Mouse (Mus musculus) layer of hippocampus, adult 9-10 months (tissue): ENCODE results near the gene Ppp1ca.

ENCODE experiments used
- DNase-seq: peaks from one replicate; pipeline ENCODE4 v3.0.0; 2022; ENCODE audit warnings: low spot score

The Ppp1ca gene

DNA sequence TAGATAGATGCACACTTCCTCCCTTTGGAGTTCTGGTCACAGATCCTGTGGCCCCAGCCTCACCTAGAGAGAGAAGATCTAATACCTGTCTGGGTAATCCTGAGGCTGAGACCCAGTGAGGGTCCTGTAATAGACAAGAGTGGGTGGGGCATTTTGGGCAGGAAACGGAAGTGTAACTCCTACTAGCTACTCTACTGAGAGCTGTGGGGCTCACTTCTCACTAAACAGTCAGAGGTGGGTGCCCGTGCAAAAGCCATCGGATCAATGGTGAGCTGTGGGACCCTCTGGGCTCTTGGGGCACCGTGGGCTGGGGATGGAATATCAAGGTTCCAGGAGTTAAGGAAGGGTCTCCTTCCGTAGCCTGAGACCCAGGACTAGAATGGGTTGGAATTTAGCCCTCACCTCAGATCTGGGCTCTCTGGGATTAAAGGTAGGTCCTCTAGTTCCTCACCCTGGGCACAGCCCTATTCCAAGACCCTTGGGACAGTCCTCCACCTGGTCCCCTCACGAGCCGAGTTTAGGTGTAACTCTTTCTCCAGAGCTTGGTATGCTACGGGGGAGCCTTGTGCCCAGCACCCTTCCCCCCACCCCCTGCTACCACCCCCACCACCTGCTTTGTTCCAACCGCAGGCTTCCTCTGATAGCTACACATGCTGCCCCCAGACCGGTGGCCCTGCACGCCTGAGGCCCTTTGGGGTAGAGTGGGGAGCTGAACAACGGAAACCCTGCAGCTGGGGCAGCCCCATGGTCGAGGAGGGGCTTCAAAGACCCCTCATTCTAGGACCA, 37.2 kb upstream of the Ppp1ca start:
- no peak for DNase-seq

DNA sequence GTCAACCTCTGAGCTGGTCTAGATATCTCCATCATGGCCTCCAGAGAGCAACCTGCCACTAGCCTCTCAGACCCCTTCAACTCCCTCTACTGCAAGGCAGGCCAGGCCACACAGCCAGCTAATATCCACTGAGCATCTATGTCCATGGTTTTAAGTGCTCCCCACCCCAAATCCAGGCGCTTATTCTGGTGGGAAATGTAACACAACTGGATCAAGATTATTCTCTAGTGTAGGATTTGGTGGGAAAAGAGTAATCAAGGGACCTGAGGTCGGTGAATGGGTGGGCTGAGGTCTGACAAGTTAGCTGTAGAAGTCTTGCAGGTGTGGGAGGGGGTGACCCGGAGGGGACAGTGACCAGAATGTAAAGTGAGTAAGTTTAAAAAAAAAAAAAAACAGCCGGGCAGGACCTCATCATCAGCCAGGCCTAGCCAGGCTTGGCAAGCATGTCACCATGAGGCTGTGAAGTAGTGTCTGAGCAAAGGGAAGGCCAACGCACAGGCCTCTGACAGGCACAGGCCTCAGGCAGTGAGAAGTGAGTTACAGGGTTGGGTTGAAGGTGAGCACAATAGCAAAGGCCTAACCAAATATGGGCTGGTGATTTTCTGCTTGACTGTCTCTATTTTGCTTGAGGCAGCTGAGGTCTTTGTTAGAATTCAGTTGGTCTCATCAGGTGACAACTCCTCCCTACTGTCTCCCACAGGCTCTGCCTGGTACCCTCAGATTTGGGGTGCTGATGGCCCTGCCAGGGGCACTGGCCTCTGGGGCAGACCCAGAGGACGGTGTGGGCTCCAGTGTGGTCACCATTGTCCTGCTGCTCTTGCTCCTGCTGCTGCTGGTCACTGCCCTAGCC, 36.4 kb upstream of the Ppp1ca start:
- DNase-seq, result no peak

DNA sequence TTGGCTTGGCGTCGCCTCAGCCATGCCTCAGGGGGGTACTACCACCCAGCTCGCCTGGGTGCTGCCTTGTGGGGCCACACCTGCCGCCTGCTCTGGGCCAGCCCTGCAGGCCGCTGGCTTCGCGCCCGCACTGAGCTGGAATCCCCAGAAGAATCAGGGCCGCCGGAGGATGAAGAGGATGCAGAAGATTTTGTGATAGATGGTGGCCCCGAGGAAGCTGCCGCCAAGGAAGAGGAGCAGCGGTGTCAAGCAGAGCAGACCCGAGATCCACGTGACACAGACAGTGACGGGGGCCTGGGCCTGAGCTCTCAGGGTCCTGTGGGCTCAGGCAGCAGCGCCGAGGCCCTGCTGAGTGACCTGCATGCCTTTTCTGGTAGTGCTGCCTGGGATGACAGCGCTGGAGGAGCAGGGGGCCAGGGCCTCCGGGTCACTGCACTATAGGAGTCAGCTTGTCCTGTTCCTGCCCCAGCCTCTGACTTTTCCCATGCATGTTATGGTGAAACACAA, 35.7 kb upstream of the Ppp1ca start:
- DNase-seq, result no peak

DNA sequence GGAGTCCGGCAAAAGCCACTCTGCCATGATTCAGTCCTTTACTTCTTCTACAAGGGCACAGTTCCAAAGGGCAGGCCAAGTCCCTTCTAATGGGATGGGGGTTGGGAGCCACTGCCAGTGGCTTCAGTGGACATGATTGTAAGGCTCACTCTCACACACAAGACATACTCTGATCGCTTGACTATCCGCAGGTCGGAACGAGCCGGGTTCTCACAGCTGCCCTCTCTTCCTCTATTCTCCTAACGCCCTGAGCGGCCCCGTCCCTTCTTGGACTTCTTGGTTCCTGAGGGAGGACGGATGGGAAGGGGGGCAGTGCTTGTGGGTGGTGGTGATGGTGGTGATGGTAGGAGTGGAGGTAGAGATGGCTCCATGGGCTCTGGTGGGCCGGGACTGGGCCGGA, 35.1 kb upstream of the Ppp1ca start:
- DNase-seq, result no peak

DNA sequence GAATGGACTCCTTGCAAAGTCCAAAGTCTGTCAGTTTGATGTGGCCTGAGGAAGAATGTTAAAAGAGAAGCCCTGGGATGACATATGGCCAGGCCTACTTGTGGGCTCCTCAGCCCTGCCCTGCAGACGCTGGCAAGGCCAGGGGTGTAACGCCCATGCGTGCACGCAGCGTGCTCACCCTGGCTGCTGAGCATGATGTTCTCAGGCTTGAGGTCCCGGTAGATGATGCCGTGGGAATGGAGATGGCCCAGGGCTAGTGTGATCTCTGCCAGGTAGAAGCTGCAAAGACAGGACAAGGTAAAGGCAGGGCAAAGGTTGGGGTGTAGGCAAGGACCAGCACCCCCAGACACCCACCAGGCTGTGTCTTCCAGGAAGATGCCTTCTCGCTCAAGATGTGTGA, 32.8 kb upstream of the Ppp1ca start:
- no peak for DNase-seq

DNA sequence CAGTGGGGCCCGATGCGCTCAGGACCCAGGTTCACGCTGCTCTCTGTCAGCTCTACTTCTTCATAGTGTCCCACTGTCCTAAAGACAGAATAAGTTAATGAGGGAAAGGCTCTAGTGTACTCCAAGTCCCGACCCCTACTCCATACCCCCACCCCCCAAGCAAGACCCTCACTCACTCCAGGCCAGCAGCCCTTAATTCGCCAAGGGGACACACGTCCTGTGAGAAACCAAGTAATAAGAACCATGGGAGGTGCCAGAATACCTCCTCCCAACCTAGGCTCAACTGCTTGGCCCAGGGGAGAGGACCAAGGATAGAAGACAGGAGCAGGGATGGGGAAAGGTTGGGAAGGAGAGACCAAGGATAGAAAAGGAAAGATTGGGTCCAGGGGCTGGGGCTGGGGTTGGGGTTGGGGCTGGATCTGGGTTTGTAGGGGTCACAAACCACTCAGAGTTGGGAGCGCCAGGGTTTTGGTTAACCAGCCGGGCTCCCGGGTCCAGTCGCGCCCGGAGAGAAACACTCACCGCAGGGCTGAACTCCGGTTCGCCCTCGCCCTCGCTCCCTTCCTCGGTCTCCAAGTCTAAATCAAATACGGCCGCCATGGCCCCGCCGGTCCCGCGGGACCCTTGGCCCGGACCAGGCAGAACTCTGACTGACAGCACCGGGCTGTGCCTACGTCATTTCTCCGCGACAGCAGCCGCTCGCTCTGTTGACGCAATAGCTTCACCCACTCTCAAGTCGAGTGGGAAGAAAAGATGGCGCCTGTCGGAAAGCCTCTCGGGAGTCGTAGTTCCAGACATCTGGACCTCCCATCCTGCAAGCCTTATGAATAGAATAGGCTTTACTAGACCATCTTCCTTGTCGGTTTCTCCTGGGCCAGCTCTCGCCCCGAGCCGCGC, 29.0 kb upstream of the Ppp1ca start, which contains the start of gene Rps6kb2:
Gene Rps6kb2, minus strand, starts transcription at position 709 of the 897 bp plus-strand sequence.
- peak; percentile 96 for DNase-seq

DNA sequence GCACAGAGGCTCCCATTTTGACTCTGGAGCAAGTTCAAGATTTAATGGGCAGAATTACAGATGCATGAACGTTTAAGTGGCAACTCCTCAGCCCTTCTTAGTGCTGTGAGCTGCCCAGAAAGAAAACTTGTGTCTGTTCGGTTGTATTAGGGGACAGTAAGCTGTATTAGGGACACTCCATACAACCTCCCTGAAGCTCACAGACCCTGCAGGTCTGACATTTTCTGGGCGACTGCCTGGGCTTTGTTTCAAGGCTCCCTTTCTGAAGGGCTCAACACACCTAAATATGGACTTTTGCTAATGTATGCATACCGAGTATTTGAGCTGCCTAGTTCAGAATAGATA, 28.4 kb upstream of the Ppp1ca start:
- DNase-seq, result no peak

DNA sequence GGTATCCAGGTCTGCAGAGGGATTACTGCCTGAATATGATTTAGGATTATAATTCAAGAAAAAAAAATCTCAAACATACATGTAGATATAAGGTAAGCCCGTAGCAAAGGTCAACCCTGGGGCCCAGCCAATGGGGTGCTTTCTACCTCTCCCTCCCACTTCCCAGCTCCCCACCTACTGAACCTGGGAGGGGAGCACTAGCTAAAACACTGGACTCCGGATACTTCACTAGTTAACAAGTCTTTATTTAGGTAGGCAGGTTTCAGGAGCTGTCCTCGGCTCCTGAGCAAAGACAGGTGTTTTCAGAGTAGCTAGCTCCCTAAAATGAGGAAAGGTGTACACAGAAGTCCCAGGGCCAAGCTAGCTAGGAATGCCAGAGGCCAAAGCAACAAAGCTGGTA, 27.8 kb upstream of the Ppp1ca start:
- no peak for DNase-seq

DNA sequence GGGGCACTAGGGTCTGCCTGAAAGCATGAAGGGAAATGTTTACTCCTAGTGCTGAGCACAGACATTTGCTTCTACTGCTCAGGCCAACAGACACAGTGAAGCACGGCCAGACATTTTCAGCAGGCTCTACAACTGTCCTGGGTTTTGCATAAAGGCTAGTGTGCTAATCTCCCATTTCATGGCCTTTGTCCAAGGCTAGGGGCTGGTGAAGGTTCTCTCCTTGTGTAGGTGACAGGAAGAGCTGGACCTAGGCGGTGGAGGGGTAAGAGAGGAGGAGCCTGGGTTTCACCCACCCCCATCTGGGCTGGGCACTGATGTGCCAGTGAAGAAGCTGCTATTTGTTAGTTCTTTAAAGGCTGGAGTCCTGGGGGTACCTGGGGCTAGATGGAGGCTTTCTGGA, 27.1 kb upstream of the Ppp1ca start:
- no peak for DNase-seq

DNA sequence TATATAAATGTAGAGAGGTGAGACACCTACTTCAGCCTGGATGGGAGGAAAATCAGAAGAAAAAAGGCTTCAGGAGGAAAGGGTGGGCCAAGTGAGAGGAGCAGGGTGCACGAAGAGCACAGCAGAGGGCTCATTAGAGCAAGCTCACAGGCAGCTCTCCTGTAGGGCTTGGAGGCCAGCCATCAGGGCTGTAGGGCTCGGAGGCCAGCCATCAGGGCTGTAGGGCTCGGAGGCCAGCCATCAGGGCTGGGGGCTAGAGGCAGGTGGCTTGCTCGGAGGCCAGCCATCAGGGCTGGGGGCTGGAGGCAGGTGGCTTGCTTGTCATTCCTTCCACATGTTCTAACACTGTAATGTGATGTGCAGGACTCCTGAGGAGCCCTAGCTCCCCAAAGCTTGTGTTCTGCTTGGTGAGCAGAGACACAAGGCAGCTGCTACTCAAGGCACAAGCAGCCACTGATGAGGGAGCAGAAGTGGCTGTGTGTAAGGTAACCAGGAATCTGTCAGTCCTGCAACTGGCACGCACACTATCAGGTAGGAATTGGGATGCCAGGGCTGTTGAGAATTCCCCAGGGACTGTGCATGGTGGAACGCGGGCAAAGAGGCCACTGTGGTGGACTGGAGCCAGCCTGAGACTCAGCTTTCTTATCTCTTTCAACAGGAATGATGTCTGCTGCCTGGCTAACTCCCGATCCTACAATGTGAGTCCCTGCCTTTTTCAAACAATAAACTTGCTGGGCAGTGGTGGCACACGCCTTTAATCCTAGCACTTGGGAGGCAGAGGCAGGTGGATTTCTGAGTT, 25.0 kb upstream of the Ppp1ca start:
- no peak for DNase-seq

DNA sequence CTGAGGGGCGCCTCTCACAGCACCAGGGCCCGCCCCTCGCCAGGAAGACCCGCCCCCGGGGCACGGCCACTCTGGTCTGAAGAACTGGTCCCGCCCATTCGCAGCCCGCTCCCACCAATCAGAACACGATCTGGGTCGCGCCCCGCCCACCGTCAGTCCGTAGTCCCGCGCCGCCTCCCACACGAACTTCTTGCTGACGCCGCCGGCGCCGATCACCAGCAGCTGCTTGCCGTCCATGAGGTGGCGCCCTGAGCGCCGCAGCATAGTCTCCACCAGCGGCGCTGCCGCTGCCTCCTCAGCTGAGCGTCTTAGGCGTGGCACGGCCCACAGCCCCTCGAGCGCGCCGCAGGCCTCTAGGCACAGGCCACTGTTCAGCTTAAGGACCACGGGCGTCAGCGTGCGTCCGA, 22.5 kb upstream of the Ppp1ca start:
- DNase-seq, result peak; percentile 99

DNA sequence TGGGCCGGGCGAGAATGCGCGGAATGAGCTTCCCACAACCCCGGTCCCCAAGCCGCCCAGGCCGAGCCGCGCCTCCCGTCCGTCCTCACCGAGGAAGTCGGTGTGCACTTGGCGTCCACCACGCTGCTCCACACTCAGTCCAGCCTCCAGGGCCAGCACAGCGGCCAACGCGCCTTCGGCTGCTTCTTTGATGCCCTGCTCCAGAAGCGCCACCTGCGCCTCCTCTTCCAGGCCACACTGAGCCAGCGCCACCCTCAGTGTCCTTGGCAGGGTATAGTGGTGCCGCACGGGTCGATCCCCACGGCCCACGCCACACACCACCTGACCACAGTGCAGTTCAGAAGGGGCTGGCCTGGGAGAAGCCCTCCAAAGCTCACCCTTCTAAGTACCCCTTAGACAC, 22.1 kb upstream of the Ppp1ca start:
- no peak for DNase-seq

DNA sequence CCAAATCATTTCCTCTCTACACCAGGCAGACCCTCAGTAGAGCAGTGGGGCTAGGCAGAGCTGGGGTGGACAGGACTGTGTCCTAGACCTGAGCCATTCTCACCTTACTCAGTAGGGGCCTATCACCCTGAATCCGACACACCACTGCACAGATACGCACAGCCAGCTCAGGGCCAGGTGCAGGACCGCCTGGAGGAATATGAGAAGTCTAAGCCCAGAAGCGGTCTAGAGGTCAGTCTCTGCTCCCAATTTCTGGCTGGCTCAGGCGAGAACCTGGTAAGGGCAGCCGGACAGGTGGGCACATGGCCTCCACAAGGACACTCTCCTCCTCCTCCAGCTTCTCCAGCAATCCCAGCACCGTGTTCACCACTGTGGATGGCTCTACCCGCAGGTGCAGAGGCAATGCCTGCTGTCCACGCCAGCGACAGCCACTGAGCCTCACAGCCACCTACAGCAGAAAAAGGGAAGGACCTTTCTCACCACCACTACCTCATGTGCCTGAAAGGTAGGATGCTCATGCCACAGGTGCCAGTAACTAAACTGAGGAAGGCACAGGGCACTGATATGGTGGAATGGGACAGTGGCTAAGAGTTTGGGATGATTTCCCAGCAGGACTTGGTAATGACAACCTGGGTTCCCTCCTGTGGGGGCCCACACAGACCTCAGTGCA, 21.0 kb upstream of the Ppp1ca start:
- DNase-seq, result no peak

DNA sequence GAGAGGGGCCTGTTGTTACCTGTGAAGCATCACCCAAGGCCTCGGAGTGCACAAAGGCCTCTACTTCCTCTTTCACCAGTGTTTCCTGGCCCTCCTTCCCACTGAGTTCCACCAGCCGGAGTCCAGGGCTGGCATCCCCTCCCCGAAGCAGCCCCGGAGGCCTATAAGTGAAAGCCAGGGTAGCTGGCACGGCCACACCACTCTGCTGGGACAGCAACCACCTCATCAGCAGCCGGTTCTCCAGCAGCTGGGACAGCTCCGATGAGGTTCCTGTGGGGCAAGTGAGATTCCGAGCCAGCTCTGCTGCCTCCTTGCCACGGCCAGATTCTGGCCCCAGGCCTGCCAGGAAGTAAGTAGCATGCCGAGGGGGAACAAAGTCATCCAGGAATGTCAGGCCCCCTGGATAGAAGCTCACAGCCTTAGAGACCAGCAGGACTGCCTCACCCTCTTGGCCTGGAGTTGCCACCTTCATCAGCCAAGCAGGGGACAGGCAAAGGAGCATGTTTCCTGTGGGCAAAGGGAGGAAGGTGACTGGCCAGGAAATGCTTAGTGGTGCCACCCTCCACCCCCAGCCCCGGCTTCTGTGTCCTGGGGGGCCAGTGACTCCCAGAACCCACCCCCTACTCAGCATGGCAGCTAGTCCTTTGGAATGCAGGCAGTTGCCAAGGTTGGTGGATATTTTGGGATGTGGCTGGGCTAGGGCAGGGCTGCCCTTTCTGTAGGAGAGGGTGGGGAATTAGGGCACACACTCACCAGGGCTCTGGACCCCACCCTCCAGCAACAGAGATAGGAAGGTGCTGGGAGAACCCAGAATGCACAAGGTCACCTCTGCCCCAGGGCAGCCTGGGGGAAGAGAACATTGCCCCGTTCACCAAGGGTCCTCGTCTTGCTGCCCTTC, 20.2 kb upstream of the Ppp1ca start:
- no peak for DNase-seq

DNA sequence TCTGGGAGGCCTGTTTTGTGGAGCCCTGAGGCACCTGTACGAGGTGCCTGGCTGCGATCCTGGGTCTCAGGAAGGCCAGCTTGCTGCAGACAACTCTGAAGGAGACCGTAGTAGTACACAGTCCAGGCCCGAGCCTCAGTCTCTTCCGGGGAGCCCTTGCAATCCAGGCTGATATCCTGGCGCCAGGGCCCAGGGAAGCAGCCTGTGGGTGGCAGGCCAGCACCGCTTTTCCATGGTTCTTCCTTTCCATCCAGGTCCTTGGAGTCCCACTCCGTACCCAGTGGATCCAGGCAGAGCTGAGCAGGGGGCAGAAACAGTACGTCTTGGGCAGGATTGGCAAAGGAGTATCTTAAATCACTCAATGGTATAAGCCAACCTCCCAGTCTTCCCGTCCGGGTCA, 18.9 kb upstream of the Ppp1ca start:
- DNase-seq, result no peak

DNA sequence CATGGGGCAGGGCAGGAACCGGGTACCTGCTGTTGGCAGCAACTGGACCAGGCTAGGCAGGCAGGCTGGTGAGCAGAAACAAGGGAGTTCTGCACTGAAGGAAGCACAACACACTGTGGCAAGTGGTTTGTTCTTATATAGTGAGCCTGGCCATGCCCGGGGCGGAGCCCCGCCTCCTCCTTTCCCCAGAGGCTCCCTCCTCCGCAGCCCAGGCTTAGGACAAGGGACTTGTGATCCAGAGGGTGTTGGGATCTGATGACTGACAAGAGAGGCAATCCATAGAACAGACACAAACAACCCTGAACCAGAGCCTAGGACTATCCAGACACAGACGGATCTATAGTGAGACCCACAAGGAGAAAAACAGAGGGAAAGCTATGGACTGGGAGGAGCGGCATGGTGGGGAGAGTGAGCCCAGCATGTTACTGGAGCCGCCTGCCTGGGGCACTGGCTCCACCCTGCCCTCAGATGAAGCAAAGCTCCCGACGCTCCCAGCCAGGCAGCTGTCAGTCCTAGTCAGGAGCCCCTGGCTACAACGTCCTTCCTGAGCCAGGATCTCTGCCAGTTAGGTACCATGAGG, 16.4 kb upstream of the Ppp1ca start, which contains the start of gene Carns1:
Gene Carns1, minus strand, starts transcription at position 112 of the 580 bp plus-strand sequence.
- no peak for DNase-seq

DNA sequence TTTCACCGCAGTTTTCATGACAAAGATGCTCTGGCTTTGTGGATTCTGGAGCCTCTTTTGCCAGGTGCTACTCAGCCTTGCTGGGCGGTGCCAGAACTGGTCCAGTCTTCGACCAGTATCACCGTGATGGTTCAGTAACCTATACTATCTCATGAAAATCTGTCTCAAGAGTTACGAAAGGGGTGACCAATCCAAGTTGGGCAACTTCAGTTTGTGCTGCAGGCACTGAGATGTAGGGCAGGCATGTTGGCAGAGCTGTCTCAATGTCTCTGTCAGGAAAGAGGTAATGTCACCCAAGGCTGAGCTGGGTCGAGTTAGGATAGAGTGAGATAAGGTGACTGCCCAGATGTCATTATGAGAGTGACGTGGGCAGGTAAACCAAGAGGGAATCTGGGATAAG, 11.5 kb upstream of the Ppp1ca start:
- no peak for DNase-seq

DNA sequence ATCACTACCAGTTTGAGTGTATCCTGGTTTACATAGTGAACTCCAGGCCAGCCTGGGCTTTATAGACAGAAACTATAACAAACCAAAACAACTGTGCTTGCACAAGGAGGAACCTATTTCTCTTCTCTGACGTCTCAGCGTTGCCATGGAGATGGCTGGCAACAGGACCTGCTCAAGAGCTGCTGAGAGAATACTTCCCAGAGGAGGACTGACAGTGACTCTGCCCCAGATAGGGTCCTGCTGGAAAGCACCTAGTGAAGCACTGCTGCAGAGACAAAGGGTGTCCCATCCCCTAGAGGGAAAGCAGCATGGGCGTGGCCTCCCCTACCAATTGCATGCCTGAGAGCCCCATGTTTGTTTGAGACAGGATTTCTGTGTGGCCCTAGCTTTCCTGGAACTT, 10.0 kb upstream of the Ppp1ca start:
- no peak for DNase-seq

DNA sequence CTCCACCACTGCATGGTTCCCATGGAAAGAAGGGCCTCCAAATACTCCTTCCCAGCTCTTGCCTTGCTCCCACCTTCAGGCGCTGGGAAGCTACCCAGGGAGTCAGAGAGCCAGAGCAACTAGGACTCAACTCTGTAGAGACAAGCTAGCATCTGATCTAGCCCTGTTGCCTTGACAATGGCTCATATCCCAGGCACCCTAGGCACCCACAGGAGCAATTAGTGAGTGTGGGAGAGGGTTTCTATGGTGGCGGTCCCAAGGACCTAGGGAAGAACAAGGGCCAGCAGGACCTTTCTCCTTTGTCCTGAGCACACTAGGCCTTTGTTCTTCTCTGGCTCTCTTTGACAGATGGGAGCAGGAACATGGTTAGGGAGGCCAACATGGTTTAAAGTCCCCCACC, 8.2 kb upstream of the Ppp1ca start:
- no peak for DNase-seq
